Mouse (Mus musculus) intestine, embryonic 16.5 days (tissue): Measurements from ENCODE around the gene Prdm16. TPM values are rescaled to one million over a fixed set of nuclear protein-coding genes. Genes with fewer than 3 reads are reported as not detected.

Experiments used
- ATAC-seq: fragments of 200-750 bp; cut with Nextera tagmentation; 2 replicates; pipeline ENCODE4 v1.8.0; 2017; ENCODE audit warnings: moderate TSS enrichment, moderate library complexity
- H3K27ac ChIP-seq: fragments of 300-500 bp; sonication (generic); 2 replicates; pipeline ENCODE4 v1.5.1; 2014; ENCODE audit warnings: mild to moderate bottlenecking, low read length
- H3K27me3 ChIP-seq: fragments of 300-500 bp; sonication (generic); replicated peaks from 2 replicates; pipeline ENCODE4 v1.6.1; 2014; ENCODE audit warnings: low read length, control low read depth, mixed read lengths; ENCODE audit not compliant: control insufficient read depth, insufficient read depth
- H3K36me3 ChIP-seq: fragments of 300-500 bp; sonication (generic); 2 replicates; pipeline ENCODE4 v1.6.1; 2014; ENCODE audit warnings: low read length, control low read depth; ENCODE audit not compliant: control insufficient read depth, insufficient read depth
- H3K4me1 ChIP-seq: fragments of 300-500 bp; sonication (generic); 2 replicates; pipeline ENCODE4 v1.6.1; 2014; ENCODE audit warnings: low read length, control low read depth, mixed read lengths; ENCODE audit not compliant: control insufficient read depth, insufficient read depth
- H3K4me2 ChIP-seq: fragments of 300-500 bp; sonication (generic); 2 replicates; pipeline ENCODE4 v1.6.1; 2014; ENCODE audit warnings: low read depth, low read length, control low read depth
- H3K4me3 ChIP-seq: fragments of 300-500 bp; sonication (generic); 2 replicates; pipeline ENCODE4 v1.5.1; 2014; ENCODE audit warnings: mild to moderate bottlenecking, low read length
- H3K9ac ChIP-seq: fragments of 300-500 bp; sonication (generic); 2 replicates; pipeline ENCODE4 v1.6.1; 2014; ENCODE audit warnings: low read depth, low read length
- H3K9me3 ChIP-seq: fragments of 300-500 bp; sonication (generic); 2 replicates; pipeline ENCODE4 v1.6.1; 2016; ENCODE audit warnings: low read length, control low read depth; ENCODE audit not compliant: control insufficient read depth
- WGBS: fragments of 180-500 bp; shearing (Covaris S2); extraction: QIAGEN DNeasy Blood & Tissue Kit; methylation state at CpG from one replicate; pipeline ENCODE4 v1.1.7; 2014; 5-methylcytosine and 5-hydroxymethylcytosine counted together
- polyA plus RNA-seq: library from polyadenylated mRNA; unstranded; fragments of >200 nt; fragmentation: Nextera tagmentation; extraction: Ambion mirVana; gene quantifications from 2 replicates; pipeline ENCODE4 v1.2.1, GENCODE M21; 2015

Gene Prdm16
- polyA plus RNA-seq, 1 experiment from 2014 or later, result 17.6 TPM

GRCm38 (mm10) chr4:154492268-154492667 lies 144.4 kb downstream of the Prdm16 start:
- ATAC-seq, result peak; percentile 55
- H3K27me3 ChIP-seq, result no peaks in the 10 kb centered on the region
- no peaks in the 10 kb centered on the region for H3K36me3 ChIP-seq
- H3K4me2 ChIP-seq, result peak overlapping the region; percentile 19; the same call in 1 of the 2 replicates
- H3K9ac ChIP-seq, result peak overlapping the region; percentile 53
- 60% methylated on average over 7 of the region's 7 CpGs for WGBS
- 0 out of 2 replicates have a peak overlapping the region, but pooled peaks have one; percentile 9 for H3K4me3 ChIP-seq
- peaks cover 63% of the 10 kb centered on the region for H3K4me1 ChIP-seq
- no peaks in the 10 kb centered on the region for H3K9me3 ChIP-seq
- peak overlapping the region; percentile 93 for H3K27ac ChIP-seq

GRCm38 (mm10) chr4:154488031-154488430 lies 148.6 kb downstream of the Prdm16 start:
- no peaks in the 10 kb centered on the region for H3K27me3 ChIP-seq
- peaks cover 51% of the 10 kb centered on the region for H3K4me1 ChIP-seq
- no peak for ATAC-seq
- WGBS, result 29% methylated on average over 5 of the region's 5 CpGs
- no peak overlapping the region for H3K4me3 ChIP-seq
- H3K9ac ChIP-seq, result no peak overlapping the region
- H3K4me2 ChIP-seq, result no peak overlapping the region
- no peaks in the 10 kb centered on the region for H3K36me3 ChIP-seq
- no peaks in the 10 kb centered on the region for H3K9me3 ChIP-seq
- H3K27ac ChIP-seq, result 0 out of 2 replicates have a peak overlapping the region, but pooled peaks have one; percentile 1

GRCm38 (mm10) chr4:154482695-154483094 lies 154.0 kb downstream of the Prdm16 start:
- Histone ChIP-seq H3K4me2 (no peak overlapping the region), H3K27ac (0 out of 2 replicates have a peak overlapping the region, but pooled peaks have one; percentile 6), H3K27me3 (no peaks in the 10 kb centered on the region), H3K9ac (no peak overlapping the region), H3K36me3 (no peaks in the 10 kb centered on the region), H3K4me3 (no peak overlapping the region), H3K4me1 (peaks cover 61% of the 10 kb centered on the region), H3K9me3 (no peaks in the 10 kb centered on the region)
- WGBS, result 83% methylated on average over 14 of the region's 14 CpGs
- no peak for ATAC-seq

- Histone ChIP-seq H3K36me3 (no peaks in the 10 kb centered on the region), H3K27ac (0 out of 2 replicates have a peak overlapping the region, but pooled peaks have one; percentile 6), H3K27me3 (no peaks in the 10 kb centered on the region), H3K4me3 (no peak overlapping the region), H3K4me2 (no peak overlapping the region), H3K4me1 (peaks cover 61% of the 10 kb centered on the region), H3K9ac (0 out of 2 replicates have a peak overlapping the region, but pooled peaks have one; percentile 6), H3K9me3 (no peaks in the 10 kb centered on the region)
- no peak for ATAC-seq
- WGBS, result 29% methylated on average over 14 of the region's 14 CpGs
Observed at GRCm38 (mm10) chr4:154481771-154482637, 154.7 kb downstream of the Prdm16 start.

GRCm38 (mm10) chr4:154480544-154481260 lies 156.0 kb downstream of the Prdm16 start:
- Histone ChIP-seq H3K27me3 (no peaks in the 10 kb centered on the region), H3K9me3 (no peaks in the 10 kb centered on the region), H3K4me3 (no peak overlapping the region), H3K4me2 (no peak overlapping the region), H3K4me1 (peaks cover 57% of the 10 kb centered on the region), H3K36me3 (no peaks in the 10 kb centered on the region), H3K27ac (no peak overlapping the region), H3K9ac (peak overlapping the region; percentile 0; the same call in 1 of the 2 replicates)
- WGBS, result 72% methylated on average over 9 of the region's 9 CpGs
- no peak for ATAC-seq

- H3K36me3 ChIP-seq, result no peaks in the 10 kb centered on the region
- 60% methylated on average over 15 of the region's 15 CpGs for WGBS
- H3K27ac ChIP-seq, result no peak overlapping the region
- H3K4me2 ChIP-seq, result no peak overlapping the region
- H3K9ac ChIP-seq, result peak overlapping the region; percentile 0
- no peaks in the 10 kb centered on the region for H3K9me3 ChIP-seq
- ATAC-seq, result no peak
- peaks cover 56% of the 10 kb centered on the region for H3K4me1 ChIP-seq
- H3K27me3 ChIP-seq, result no peaks in the 10 kb centered on the region
- H3K4me3 ChIP-seq, result no peak overlapping the region
Observed at GRCm38 (mm10) chr4:154480143-154480542, 156.5 kb downstream of the Prdm16 start.

- no peak overlapping the region for H3K9ac ChIP-seq
- H3K9me3 ChIP-seq, result no peaks in the 10 kb centered on the region
- no peak overlapping the region for H3K4me2 ChIP-seq
- H3K4me1 ChIP-seq, result peaks cover 45% of the 10 kb centered on the region
- no peak overlapping the region for H3K4me3 ChIP-seq
- peak overlapping the region; percentile 42; the same call in 1 of the 2 replicates for H3K27ac ChIP-seq
- no peaks in the 10 kb centered on the region for H3K36me3 ChIP-seq
- H3K27me3 ChIP-seq, result no peaks in the 10 kb centered on the region
- WGBS, result 61% methylated on average over 8 of the region's 8 CpGs
- peak; percentile 61 for ATAC-seq
Observed at GRCm38 (mm10) chr4:154478933-154479613, 157.6 kb downstream of the Prdm16 start.

- H3K4me1 ChIP-seq, result peaks cover 16% of the 10 kb centered on the region
- H3K4me2 ChIP-seq, result no peak overlapping the region
- 19% methylated on average over 25 of the region's 25 CpGs for WGBS
- H3K36me3 ChIP-seq, result no peaks in the 10 kb centered on the region
- no peak for ATAC-seq
- H3K4me3 ChIP-seq, result no peak overlapping the region
- H3K27me3 ChIP-seq, result 0 out of 2 replicates have a peak, but pooled peaks cover 2% of the 10 kb centered on the region
- H3K9ac ChIP-seq, result no peak overlapping the region
- H3K9me3 ChIP-seq, result no peaks in the 10 kb centered on the region
- peak overlapping the region; percentile 17; the same call in 1 of the 2 replicates for H3K27ac ChIP-seq
Observed at GRCm38 (mm10) chr4:154473571-154474307, 162.9 kb downstream of the Prdm16 start.
